ENCODE assay signal across 1 mouse cellular context in the genomic region with DNA sequence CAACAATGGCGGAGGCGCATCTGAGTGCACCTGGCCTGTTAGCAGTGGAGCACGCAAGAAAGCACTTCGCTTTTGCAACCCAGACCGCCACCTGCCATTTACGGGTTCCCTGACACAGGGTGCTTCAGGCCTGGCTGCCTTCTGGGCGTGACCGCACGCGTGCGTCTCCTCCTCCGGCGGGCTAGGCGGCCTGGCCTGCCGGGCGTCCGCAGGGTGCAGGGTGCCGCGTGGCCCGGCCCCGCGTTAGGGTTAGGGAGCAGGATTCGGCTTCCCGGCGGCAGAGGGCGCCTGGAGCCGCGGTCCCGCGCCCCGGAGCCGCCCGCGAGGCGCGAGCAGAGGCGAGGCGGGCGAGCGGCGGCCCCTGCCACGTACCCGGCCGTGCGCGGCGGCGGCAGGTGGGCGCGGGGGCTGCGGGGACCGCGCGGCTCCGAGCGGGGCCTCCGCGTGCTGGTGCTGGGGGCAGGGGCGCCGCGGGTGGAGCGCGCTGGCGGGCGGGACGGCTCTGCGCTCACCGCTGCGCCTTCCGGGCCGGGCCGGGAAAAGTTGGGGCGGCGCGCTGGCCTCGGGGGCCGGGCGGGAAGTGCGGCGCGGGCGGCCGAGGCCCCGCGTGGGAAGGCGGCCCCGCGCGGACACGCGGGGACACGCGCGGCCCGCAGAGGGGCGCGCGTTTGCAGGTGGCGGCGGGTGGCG.
TF ChIP-seq lines count a peak whose summit lies in the region.

TSS of gene Smco4 (plus strand) at position 198 of the 690 bp plus-strand sequence.

TF ChIP-seq in CH12.LX, 34 proteins besides CTCF, POLR2A, EP300 and RAD21 (continued from another document):
- 0 out of 2 replicates have a peak, but pooled peaks have one; percentile 29 for TF ChIP-seq NRF1 (IDR thresholded peaks at IDR 0.05; ENCODE audit: low read depth, low read length)
- no peak for TF ChIP-seq MAFK (IDR thresholded peaks at IDR 0.05; ENCODE audit: insufficient replicate concordance, low read length)
- TF ChIP-seq CHD1 (IDR thresholded peaks at IDR 0.05; ENCODE audit: low read depth, low read length) = no peak
- TF ChIP-seq ZNF384 (IDR thresholded peaks at IDR 0.05; ENCODE audit: low read depth, low read length) = no peak
- TF ChIP-seq MYC (IDR thresholded peaks at IDR 0.05; ENCODE audit: low read depth, low read length) = peak; percentile 91
- TF ChIP-seq ELF1 (IDR thresholded peaks at IDR 0.05; ENCODE audit: low read depth, low read length) = no peak
- TF ChIP-seq UBTF (IDR thresholded peaks at IDR 0.05; ENCODE audit: low read depth, low read length) = peak; percentile 94; the same call in 1 of the 2 replicates
TF ChIP-seq in CH12.LX: peak in this region for 12.
